Comparison of ENCODE assay signal across 10 mouse cellular contexts in the genomic region with DNA sequence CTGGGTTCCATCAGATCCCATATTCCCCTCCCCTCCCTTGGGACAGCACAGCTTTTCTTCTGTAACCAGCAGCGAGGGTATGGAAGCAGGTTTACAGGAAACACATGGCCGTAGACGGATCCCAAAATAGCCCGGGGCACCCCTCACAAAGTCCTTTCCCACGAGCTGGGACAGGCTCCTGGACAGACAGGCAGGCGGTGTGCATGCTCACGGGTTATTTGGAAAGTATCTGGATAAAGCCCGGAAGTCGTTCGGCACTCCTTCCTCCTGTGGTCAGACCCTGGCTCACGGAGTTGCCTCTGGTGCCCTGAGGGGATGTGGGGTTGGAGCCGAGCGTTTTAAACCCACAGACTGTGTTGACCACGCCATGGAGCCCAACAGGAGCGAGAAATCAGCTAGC. TPM values are rescaled to one million over a fixed set of nuclear protein-coding genes. Genes with fewer than 3 reads are reported as not detected.
DNase-seq lines count a peak whose midpoint lies in the region; ATAC-seq and TF ChIP-seq lines count a peak whose summit lies in the region.
"Had no signal": no experiment of that assay in that cellular context is flagged by ENCODE, and none has a peak within 500 bp of the region (broad histone marks: within the 10 kb centered on the region; RNA-seq: fewer than 3 reads in every experiment).

No protein-coding gene starts in this region.

- intact Hi-C loops in heart, adult 2 months (cut with DNase I) = loop anchor here (5.0 kb wide), 1 partner anchor 37 kb away; no protein-coding TSS in a partner anchor

- TF ChIP-seq EP300 in heart, adult 2 months (IDR thresholded peaks at IDR 0.05; ENCODE audit: insufficient read depth, low read depth, low read length) = no peak

- H3K4me3 ChIP-seq in lung, embryonic 16.5 days (ENCODE audit: low read length) = no peak overlapping the region
- H3K4me3 ChIP-seq in lung, adult 2 months (replicated peaks; ENCODE audit: extremely low read depth, low read depth, low read length) = no peak overlapping the region
- H3K4me3 ChIP-seq in heart, adult 2 months = no peak overlapping the region
- H3K4me3 ChIP-seq in megakaryocyte, embryonic 14.5 days (replicated peaks) = peak overlapping the region; percentile 48
- H3K4me3 ChIP-seq: liver, embryonic 15.5 days had no signal

- H3K79me2 ChIP-seq in heart, adult 2 months (replicated peaks; ENCODE audit: control insufficient read depth, insufficient read depth, low read length) = no peaks in the 10 kb centered on the region

- TF ChIP-seq CTCF in lung, adult 2 months (IDR thresholded peaks at IDR 0.05; ENCODE audit: insufficient read depth, low read length) = no peak
- TF ChIP-seq CTCF in heart, adult 2 months (IDR thresholded peaks at IDR 0.05) = no peak

- no peaks in the 10 kb centered on the region for H3K4me1 ChIP-seq in lung, embryonic 16.5 days (replicated peaks; ENCODE audit: control insufficient read depth, insufficient read depth, low read length)
- peaks cover 6% of the 10 kb centered on the region for H3K4me1 ChIP-seq in lung, adult 2 months (ENCODE audit: control insufficient read depth, insufficient read depth, low read length)
- peaks cover 15% of the 10 kb centered on the region for H3K4me1 ChIP-seq in heart, adult 2 months (ENCODE audit: control insufficient read depth, insufficient read depth, low read length)
- peaks cover 31% of the 10 kb centered on the region for H3K4me1 ChIP-seq in megakaryocyte, embryonic 14.5 days
- H3K4me1 ChIP-seq: liver, embryonic 15.5 days had no signal

- H3K27me3 ChIP-seq in lung, embryonic 16.5 days (ENCODE audit: control insufficient read depth, insufficient read depth, low read depth, low read length) = no peaks in the 10 kb centered on the region
- H3K27me3 ChIP-seq in heart, adult 2 months (ENCODE audit: control insufficient read depth, insufficient read depth, low read length) = no peaks in the 10 kb centered on the region; the same call in 1 of the 2 replicates
- peaks cover 79% of the 10 kb centered on the region for H3K27me3 ChIP-seq in megakaryocyte, embryonic 14.5 days (replicated peaks)

- H3K36me3 ChIP-seq in lung, embryonic 16.5 days (ENCODE audit: control insufficient read depth, insufficient read depth, low read length) = peaks cover 17% of the 10 kb centered on the region
- H3K36me3 ChIP-seq in heart, adult 2 months (ENCODE audit: control insufficient read depth, insufficient read depth, low read length) = peaks cover 6% of the 10 kb centered on the region; the same call in 1 of the 2 replicates
- no peaks in the 10 kb centered on the region for H3K36me3 ChIP-seq in megakaryocyte, embryonic 14.5 days (replicated peaks; ENCODE audit: low read length)
- H3K36me3 ChIP-seq: G1E had no signal

- TF ChIP-seq POLR2A in lung, adult 2 months (IDR thresholded peaks at IDR 0.05; ENCODE audit: borderline replicate concordance, extremely low read depth, low read depth, low read length) = no peak
- no peak for TF ChIP-seq POLR2A in heart, adult 2 months (IDR thresholded peaks at IDR 0.05; ENCODE audit: insufficient read depth, low read depth, low read length)

- ATAC-seq in lung, embryonic 16.5 days (ENCODE audit: low read depth) = peak; percentile 26; the same call in 1 of the 2 replicates
- ATAC-seq in hematopoietic stem cell, adult 5-6 weeks (replicated peaks in 1 of 2; ENCODE audit: insufficient read depth in 1 of 2, low FRiP score in 2 of 2, low TSS enrichment in 1 of 2, low read depth in 1 of 2, poor library complexity in 2 of 2, severe bottlenecking in 2 of 2) = peak; percentile 44 to 59; a peak in 3 of 4 replicates
- no peak for ATAC-seq in inflammation-experienced regulatory T-cells, adult 6 months

- no peak overlapping the region for H3K9ac ChIP-seq in lung, embryonic 16.5 days (ENCODE audit: low read length)
- 0 out of 2 replicates have a peak overlapping the region, but pooled peaks have one; percentile 23 for H3K9ac ChIP-seq in heart, adult 2 months (ENCODE audit: low read depth, low read length)
- H3K9ac ChIP-seq: liver, embryonic 15.5 days had no signal

- no peaks in the 10 kb centered on the region for H3K9me3 ChIP-seq in lung, embryonic 16.5 days (ENCODE audit: control insufficient read depth, low read length)
- no peaks in the 10 kb centered on the region for H3K9me3 ChIP-seq in megakaryocyte, embryonic 14.5 days
- H3K9me3 ChIP-seq: G1E; liver, embryonic 15.5 days had no signal

- no peak for DNase-seq in lung, adult 2 months
- peak in 1 of 2 experiments; percentile 54 for DNase-seq in heart, adult 2 months
- DNase-seq in urinary bladder, postnatal 4 days (ENCODE audit: low spot score in 2 of 2) = no peak
- no peak for DNase-seq in Muller cell, postnatal 12 days (ENCODE audit: inconsistent ontology term)

- 51% methylated on average over 15 of the region's 15 CpGs for WGBS in lung, embryonic 16.5 days
- WGBS in lung, adult 2 months = 37% methylated on average over 15 of the region's 15 CpGs
- 13% methylated on average over 15 of the region's 15 CpGs for WGBS in heart, adult 2 months

- H3K27ac ChIP-seq in lung, embryonic 16.5 days (ENCODE audit: low read length) = no peak overlapping the region
- H3K27ac ChIP-seq in heart, adult 2 months = peak overlapping the region; percentile 54
- H3K27ac ChIP-seq: liver, embryonic 15.5 days had no signal

- H3K4me2 ChIP-seq in lung, embryonic 16.5 days (ENCODE audit: low read depth, low read length) = no peak overlapping the region
- H3K4me2 ChIP-seq: liver, embryonic 15.5 days had no signal

RNA-seq across cellular contexts. Expression of a gene that starts 24.6 kb away (rescaled TPM):
- 11.6 and 11.8 TPM in 2 replicates for polyA plus RNA-seq in lung, embryonic 16.5 days (2015; fragmentation: Nextera tagmentation; extraction: Ambion mirVana)
- 54.0 and 68.8 TPM in 2 replicates for polyA plus RNA-seq in lung, adult 2 months (2012; rRNA removed)
- total RNA-seq in heart, adult 2 months (2021) = 1 to 10 TPM; 5.5 to 7.7 TPM
- 7.0 and 8.7 TPM in 2 replicates for polyA plus RNA-seq in heart, adult 2 months (2012; rRNA removed)
- 1.0 TPM in 1 of 2 replicates, not detected in the other for total RNA-seq in hematopoietic stem cell, adult 5-6 weeks (2017)
- not detected in 2 replicates for polyA plus RNA-seq in megakaryocyte, embryonic 14.5 days (2012; ENCODE audit: insufficient read depth, low replicate concordance)
- polyA plus RNA-seq in inflammation-experienced regulatory T-cells, adult 6 months (2017; shearing (Covaris generic)) = not detected
- total RNA-seq: G1E had no signal
- polyA plus RNA-seq: G1E had no signal

RNA-seq across cellular contexts. Expression of a gene that starts 42.4 kb away (rescaled TPM):
- 3.3 and 3.6 TPM in 2 replicates for polyA plus RNA-seq in lung, embryonic 16.5 days (2015; fragmentation: Nextera tagmentation; extraction: Ambion mirVana)
- polyA plus RNA-seq in lung, adult 2 months (2012; rRNA removed) = 0.70 and 2.1 TPM in 2 replicates
- 1 to 10 TPM; 2.0 to 2.2 TPM for total RNA-seq in heart, adult 2 months (2021)
- polyA plus RNA-seq in heart, adult 2 months (2012; rRNA removed) = 0.29 and 2.9 TPM in 2 replicates
- total RNA-seq in hematopoietic stem cell, adult 5-6 weeks (2017) = not detected in 2 replicates
- polyA plus RNA-seq in megakaryocyte, embryonic 14.5 days (2012; ENCODE audit: insufficient read depth, low replicate concordance) = not detected in 2 replicates
- polyA plus RNA-seq in inflammation-experienced regulatory T-cells, adult 6 months (2017; shearing (Covaris generic)) = not detected
- total RNA-seq: G1E had no signal
- polyA plus RNA-seq: G1E had no signal
